Mouse (Mus musculus): ENCODE results near the gene Wnt3. TPM values are rescaled to one million over a fixed set of nuclear protein-coding genes. Genes with fewer than 3 reads are reported as not detected.

Wnt3 gene
- polyA plus RNA-seq, 1 experiment from 2014 or later = 9.8 TPM

DNA sequence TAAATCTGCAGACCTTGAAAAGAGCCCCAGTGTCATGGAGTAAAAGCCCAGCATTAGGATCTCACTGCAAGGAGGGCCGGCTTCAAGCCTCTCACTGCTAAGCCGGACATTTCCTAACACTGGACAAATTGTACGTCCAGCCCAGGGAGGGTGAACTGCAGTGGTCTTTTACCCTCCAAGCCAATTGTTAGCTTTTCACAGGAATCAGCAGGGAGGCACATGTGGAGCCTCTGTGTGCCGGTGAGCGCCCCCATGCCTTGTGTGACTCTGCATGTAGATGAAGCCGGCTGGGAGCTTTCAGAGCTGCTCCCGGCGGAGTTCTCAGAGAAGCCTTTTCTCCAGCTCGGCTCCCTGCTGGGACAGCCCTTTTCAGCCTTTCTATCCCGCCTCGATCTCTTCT, 66.9 kb downstream of the Wnt3 start:
- H3K9me3 ChIP-seq (ENCODE audit: control insufficient read depth, low read length) = no peaks in the 10 kb centered on the region
- ATAC-seq (ENCODE audit: low FRiP score) (peak; percentile 85), DNase-seq (ENCODE audit: low spot score) (peak; percentile 82)
- H3K9ac ChIP-seq (ENCODE audit: low read depth, low read length) = no peak overlapping the region
- H3K4me3 ChIP-seq (ENCODE audit: low read depth, low read length) = no peak overlapping the region
- H3K27me3 ChIP-seq (ENCODE audit: control insufficient read depth, insufficient read depth, low read length) = no peaks in the 10 kb centered on the region
- H3K36me3 ChIP-seq (ENCODE audit: control insufficient read depth, insufficient read depth, low read length) = no peaks in the 10 kb centered on the region
- 0% methylated on average over 11 of the region's 11 CpGs for WGBS
- peaks cover 4% of the 10 kb centered on the region; the same call in 1 of the 2 replicates for H3K4me1 ChIP-seq (replicated peaks; ENCODE audit: control insufficient read depth, insufficient read depth, low read length)
- H3K27ac ChIP-seq (ENCODE audit: low read depth, low read length) = peak overlapping the region; percentile 47
- H3K4me2 ChIP-seq (replicated peaks; ENCODE audit: low read depth, low read length) = peak overlapping the region; percentile 33

DNA sequence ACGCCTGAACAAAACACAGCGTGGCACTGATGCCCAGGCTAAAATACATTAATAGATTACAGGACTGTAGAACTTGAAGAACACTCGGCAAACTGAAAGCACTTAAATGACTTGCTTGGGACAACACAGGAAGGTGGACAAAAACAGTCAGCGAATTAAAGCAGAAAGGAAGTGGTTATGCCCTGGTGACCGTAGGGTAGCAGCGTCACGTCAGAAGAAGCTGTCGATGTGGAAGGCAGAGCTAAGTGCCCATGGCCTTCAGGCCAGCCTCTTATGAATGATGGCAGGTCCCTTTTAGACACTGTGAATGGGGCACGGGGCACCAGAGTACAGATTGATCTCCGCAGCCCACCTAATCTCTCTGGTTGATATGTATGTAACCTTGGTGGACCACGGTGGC, 74.3 kb downstream of the Wnt3 start:
- no peak overlapping the region for H3K4me2 ChIP-seq (replicated peaks; ENCODE audit: low read depth, low read length)
- H3K4me3 ChIP-seq (ENCODE audit: low read depth, low read length) = no peak overlapping the region
- ATAC-seq (ENCODE audit: low FRiP score) (no peak), DNase-seq (ENCODE audit: low spot score) (no peak)
- H3K9ac ChIP-seq (ENCODE audit: low read depth, low read length) = no peak overlapping the region
- H3K9me3 ChIP-seq (ENCODE audit: control insufficient read depth, low read length) = no peaks in the 10 kb centered on the region
- H3K27ac ChIP-seq (ENCODE audit: low read depth, low read length) = no peak overlapping the region
- no peaks in the 10 kb centered on the region for H3K27me3 ChIP-seq (ENCODE audit: control insufficient read depth, insufficient read depth, low read length)
- 95% methylated on average over 11 of the region's 11 CpGs for WGBS
- no peaks in the 10 kb centered on the region for H3K4me1 ChIP-seq (replicated peaks; ENCODE audit: control insufficient read depth, insufficient read depth, low read length)
- peaks cover 3% of the 10 kb centered on the region; the same call in 1 of the 2 replicates for H3K36me3 ChIP-seq (ENCODE audit: control insufficient read depth, insufficient read depth, low read length)

DNA sequence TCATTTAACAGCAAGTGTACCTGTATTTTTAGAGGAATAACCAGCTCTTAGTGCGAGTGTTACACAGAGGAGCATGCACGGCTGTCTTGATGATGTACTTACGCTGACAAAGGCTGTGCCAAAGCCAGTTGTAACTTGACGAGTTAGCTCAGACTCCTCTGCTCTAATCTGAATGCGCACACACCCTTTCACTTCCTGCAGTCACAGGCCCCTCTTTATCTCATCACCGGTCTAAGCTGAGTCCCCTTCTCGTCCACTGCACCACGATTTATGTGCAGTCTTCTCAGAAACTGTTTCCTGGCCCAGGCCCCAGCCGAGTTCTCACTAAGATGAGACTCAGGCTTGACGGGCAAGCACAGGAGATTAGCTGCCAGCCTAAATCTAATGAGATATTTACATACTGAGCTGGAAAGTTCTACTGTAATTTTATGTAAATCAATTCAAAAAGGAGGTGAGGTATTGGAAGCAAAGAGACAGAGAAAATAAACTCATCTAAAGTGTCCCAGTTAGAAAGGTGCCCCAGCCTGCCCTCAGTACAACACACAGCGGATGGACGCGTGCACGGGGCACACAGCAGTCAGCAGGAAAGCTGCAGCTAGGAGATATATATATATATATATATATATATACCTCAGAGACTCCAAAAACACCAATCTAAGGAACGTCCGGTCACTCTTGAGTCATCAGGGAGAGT, 78.8 kb downstream of the Wnt3 start:
- WGBS = 78% methylated on average over 16 of the region's 16 CpGs
- Histone ChIP-seq H3K4me1 (replicated peaks; ENCODE audit: control insufficient read depth, insufficient read depth, low read length) (no peaks in the 10 kb centered on the region), H3K9me3 (ENCODE audit: control insufficient read depth, low read length) (no peaks in the 10 kb centered on the region), H3K27ac (ENCODE audit: low read depth, low read length) (no peak overlapping the region), H3K36me3 (ENCODE audit: control insufficient read depth, insufficient read depth, low read length) (peaks cover 5% of the 10 kb centered on the region; the same call in 1 of the 2 replicates), H3K9ac (ENCODE audit: low read depth, low read length) (no peak overlapping the region), H3K4me3 (ENCODE audit: low read depth, low read length) (no peak overlapping the region), H3K27me3 (ENCODE audit: control insufficient read depth, insufficient read depth, low read length) (no peaks in the 10 kb centered on the region), H3K4me2 (replicated peaks; ENCODE audit: low read depth, low read length) (no peak overlapping the region)
- ATAC-seq (ENCODE audit: low FRiP score) (no peak), DNase-seq (ENCODE audit: low spot score) (no peak)

DNA sequence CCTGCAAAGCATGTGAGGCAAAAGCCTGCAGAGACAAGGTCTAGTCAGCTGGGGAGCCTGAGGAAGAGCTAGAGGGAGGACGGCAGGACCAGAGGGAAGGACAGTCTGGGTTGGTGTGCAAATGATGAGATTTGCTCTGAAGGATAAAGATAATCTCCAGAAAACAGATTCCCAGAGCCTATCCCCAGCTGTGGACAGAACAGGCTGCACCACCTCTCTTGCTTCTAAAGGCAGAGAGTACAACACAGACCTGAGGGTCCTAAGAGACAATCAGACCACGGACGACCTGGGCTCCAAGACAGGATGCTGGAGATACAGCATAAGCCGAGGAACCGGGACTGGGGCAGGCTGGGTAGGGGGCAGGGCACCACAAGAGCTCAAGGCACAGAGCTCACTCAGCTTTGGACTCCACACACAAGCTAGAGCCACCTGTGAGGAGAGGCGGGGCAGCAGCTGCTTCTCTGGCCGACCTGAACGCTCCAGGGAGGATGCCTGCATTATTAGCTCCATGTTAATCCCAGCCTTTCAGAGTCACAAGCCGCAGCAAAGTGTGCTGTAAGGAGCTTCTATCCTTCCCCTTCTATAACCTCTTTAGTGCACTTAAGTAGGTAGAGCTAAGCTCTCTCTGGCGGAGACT, 79.5 kb downstream of the Wnt3 start:
- Histone ChIP-seq H3K4me3 (ENCODE audit: low read depth, low read length) (no peak overlapping the region), H3K4me1 (replicated peaks; ENCODE audit: control insufficient read depth, insufficient read depth, low read length) (no peaks in the 10 kb centered on the region), H3K9ac (ENCODE audit: low read depth, low read length) (no peak overlapping the region), H3K27ac (ENCODE audit: low read depth, low read length) (no peak overlapping the region), H3K9me3 (ENCODE audit: control insufficient read depth, low read length) (no peaks in the 10 kb centered on the region), H3K36me3 (ENCODE audit: control insufficient read depth, insufficient read depth, low read length) (peaks cover 5% of the 10 kb centered on the region; the same call in 1 of the 2 replicates), H3K27me3 (ENCODE audit: control insufficient read depth, insufficient read depth, low read length) (no peaks in the 10 kb centered on the region), H3K4me2 (replicated peaks; ENCODE audit: low read depth, low read length) (no peak overlapping the region)
- WGBS = 42% methylated on average over 10 of the region's 10 CpGs
- ATAC-seq (ENCODE audit: low FRiP score) (no peak), DNase-seq (ENCODE audit: low spot score) (no peak)

DNA sequence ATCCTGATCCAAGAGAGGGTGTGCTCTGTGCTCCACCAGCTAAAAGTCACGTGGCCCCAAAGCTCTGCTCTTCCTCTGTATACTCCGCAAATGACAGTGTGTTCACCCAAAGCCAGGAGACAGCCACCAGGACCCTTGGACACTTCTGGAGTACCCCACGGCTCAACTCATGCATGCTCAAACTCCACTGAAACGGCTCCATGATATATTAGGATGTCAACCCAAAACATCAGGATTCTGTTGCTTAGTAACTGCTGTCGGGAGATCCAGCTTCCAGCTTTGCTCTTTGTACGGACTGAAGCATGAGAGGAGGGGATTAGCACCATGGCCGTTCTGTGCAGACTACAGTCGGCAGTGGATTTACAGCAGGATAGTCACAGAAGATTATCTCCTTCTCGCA, 80.3 kb downstream of the Wnt3 start:
- 47% methylated on average over 9 of the region's 9 CpGs for WGBS
- H3K9me3 ChIP-seq (ENCODE audit: control insufficient read depth, low read length) = no peaks in the 10 kb centered on the region
- ATAC-seq (ENCODE audit: low FRiP score) = no peak
- H3K9ac ChIP-seq (ENCODE audit: low read depth, low read length) = no peak overlapping the region
- H3K27me3 ChIP-seq (ENCODE audit: control insufficient read depth, insufficient read depth, low read length) = no peaks in the 10 kb centered on the region
- peaks cover 4% of the 10 kb centered on the region; the same call in 1 of the 2 replicates for H3K36me3 ChIP-seq (ENCODE audit: control insufficient read depth, insufficient read depth, low read length)
- H3K4me1 ChIP-seq (replicated peaks; ENCODE audit: control insufficient read depth, insufficient read depth, low read length) = no peaks in the 10 kb centered on the region
- no peak overlapping the region for H3K27ac ChIP-seq (ENCODE audit: low read depth, low read length)
- no peak overlapping the region for H3K4me2 ChIP-seq (replicated peaks; ENCODE audit: low read depth, low read length)
- DNase-seq (ENCODE audit: low spot score) = peak; percentile 19
- no peak overlapping the region for H3K4me3 ChIP-seq (ENCODE audit: low read depth, low read length)

DNA sequence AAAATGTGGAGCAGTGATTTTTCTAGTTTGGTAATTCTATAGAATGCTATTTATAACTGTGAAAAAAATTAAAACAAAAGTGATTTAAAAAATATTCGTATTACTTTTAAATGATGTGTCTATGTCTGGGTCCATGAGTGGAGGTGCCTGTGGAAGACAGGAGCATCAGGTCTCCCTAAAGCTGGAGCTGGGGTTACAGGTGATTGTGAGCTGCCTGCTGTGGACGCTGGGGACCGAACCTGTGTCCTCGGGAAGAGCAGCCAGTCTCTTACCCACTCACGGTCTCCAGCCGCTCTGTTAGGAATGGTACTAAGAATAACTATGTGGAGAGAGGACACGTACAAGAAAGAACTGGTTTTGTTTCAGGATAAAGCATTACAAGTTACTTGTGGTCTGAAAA, 82.7 kb downstream of the Wnt3 start:
- 93% methylated on average over 7 of the region's 7 CpGs for WGBS
- Histone ChIP-seq H3K27me3 (ENCODE audit: control insufficient read depth, insufficient read depth, low read length) (no peaks in the 10 kb centered on the region), H3K4me2 (replicated peaks; ENCODE audit: low read depth, low read length) (no peak overlapping the region), H3K4me3 (ENCODE audit: low read depth, low read length) (no peak overlapping the region), H3K36me3 (ENCODE audit: control insufficient read depth, insufficient read depth, low read length) (0 out of 2 replicates have a peak, but pooled peaks cover 2% of the 10 kb centered on the region), H3K27ac (ENCODE audit: low read depth, low read length) (no peak overlapping the region), H3K9ac (ENCODE audit: low read depth, low read length) (no peak overlapping the region), H3K4me1 (replicated peaks; ENCODE audit: control insufficient read depth, insufficient read depth, low read length) (no peaks in the 10 kb centered on the region), H3K9me3 (ENCODE audit: control insufficient read depth, low read length) (no peaks in the 10 kb centered on the region)
- DNase-seq (ENCODE audit: low spot score) (no peak), ATAC-seq (ENCODE audit: low FRiP score) (no peak)

DNA sequence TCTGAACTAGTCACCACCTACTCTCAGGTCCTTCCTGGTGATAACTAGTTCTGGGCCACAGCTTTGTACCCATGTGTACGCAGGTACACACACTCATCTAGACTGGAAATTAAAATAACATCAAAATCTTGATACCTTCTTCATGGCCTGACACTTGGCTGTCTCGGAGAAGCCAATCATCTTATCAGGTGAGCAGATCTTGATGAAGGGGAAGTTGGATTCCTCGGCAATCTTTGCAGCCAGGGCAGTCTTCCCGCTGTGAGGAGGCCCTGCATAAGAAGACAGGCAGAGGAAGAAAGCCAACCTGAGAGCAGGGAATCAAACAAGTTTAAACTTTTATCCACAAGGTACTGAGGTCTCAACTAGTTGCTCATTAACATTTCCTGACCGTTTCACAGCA, 84.8 kb downstream of the Wnt3 start:
- no peak overlapping the region for H3K4me2 ChIP-seq (replicated peaks; ENCODE audit: low read depth, low read length)
- no peak for ATAC-seq (ENCODE audit: low FRiP score)
- H3K9me3 ChIP-seq (ENCODE audit: control insufficient read depth, low read length) = no peaks in the 10 kb centered on the region
- 0 out of 2 replicates have a peak, but pooled peaks cover 2% of the 10 kb centered on the region for H3K36me3 ChIP-seq (ENCODE audit: control insufficient read depth, insufficient read depth, low read length)
- 69% methylated on average over 5 of the region's 5 CpGs for WGBS
- no peak for DNase-seq (ENCODE audit: low spot score)
- H3K9ac ChIP-seq (ENCODE audit: low read depth, low read length) = no peak overlapping the region
- H3K4me3 ChIP-seq (ENCODE audit: low read depth, low read length) = no peak overlapping the region
- no peak overlapping the region for H3K27ac ChIP-seq (ENCODE audit: low read depth, low read length)
- H3K4me1 ChIP-seq (replicated peaks; ENCODE audit: control insufficient read depth, insufficient read depth, low read length) = no peaks in the 10 kb centered on the region
- no peaks in the 10 kb centered on the region for H3K27me3 ChIP-seq (ENCODE audit: control insufficient read depth, insufficient read depth, low read length)

DNA sequence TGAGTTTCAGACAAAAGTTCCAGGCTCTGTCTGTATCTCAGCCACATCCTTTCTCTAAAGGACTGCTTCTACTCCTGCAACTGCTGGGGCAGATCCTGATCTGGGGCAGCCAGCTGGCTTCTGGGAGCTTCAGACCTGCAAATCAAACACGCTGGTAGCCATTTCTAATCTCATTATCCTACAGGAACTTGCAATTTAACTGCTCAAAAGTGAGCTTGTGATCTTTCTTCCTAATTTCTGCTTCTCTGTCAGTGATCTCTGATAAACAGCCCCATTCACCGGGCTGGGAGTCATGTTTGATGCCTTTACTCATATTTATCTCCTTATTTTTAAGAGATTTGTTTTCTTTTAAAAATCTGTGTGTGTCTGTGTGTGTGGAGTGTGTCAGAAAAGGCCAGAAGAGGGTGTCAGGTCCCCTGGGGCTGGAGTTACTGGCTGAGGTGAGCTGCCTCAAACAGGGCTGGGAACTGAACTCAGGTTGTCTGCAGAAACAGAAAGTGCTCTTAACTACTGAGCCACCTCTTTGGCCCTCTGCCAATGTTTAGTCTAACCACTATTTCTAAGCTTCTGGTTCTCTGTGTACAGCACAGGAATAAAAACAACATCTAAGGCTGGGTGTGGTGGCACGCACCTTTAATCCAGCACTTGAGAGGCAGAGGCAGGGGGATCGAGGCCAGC, 86.1 kb downstream of the Wnt3 start:
- Histone ChIP-seq H3K36me3 (ENCODE audit: control insufficient read depth, insufficient read depth, low read length) (0 out of 2 replicates have a peak, but pooled peaks cover 2% of the 10 kb centered on the region), H3K4me3 (ENCODE audit: low read depth, low read length) (no peak overlapping the region), H3K27ac (ENCODE audit: low read depth, low read length) (no peak overlapping the region), H3K9ac (ENCODE audit: low read depth, low read length) (no peak overlapping the region), H3K4me2 (replicated peaks; ENCODE audit: low read depth, low read length) (no peak overlapping the region), H3K27me3 (ENCODE audit: control insufficient read depth, insufficient read depth, low read length) (no peaks in the 10 kb centered on the region), H3K9me3 (ENCODE audit: control insufficient read depth, low read length) (no peaks in the 10 kb centered on the region), H3K4me1 (replicated peaks; ENCODE audit: control insufficient read depth, insufficient read depth, low read length) (no peaks in the 10 kb centered on the region)
- ATAC-seq (ENCODE audit: low FRiP score) (no peak), DNase-seq (ENCODE audit: low spot score) (no peak)
- WGBS = 90% methylated on average over 4 of the region's 4 CpGs

Data from hindbrain, embryonic 11.5 days (tissue).